Mouse (Mus musculus) hindbrain, embryonic 15.5 days (tissue): ENCODE measurements around the gene Rnf208. TPM values are rescaled to one million over a fixed set of nuclear protein-coding genes. Genes with fewer than 3 reads are reported as not detected.
"Not testable (repeated sequence)": the region's sequence is repeated elsewhere in the genome, so short reads cannot be mapped to it uniquely, and the experiment has no call there.

ENCODE experiments used
- ATAC-seq: fragments of 200-750 bp; cut with Nextera tagmentation; 2 replicates; pipeline ENCODE4 v1.8.0; 2017; ENCODE audit warnings: low read depth, moderate number of reproducible peaks, moderate TSS enrichment; ENCODE audit not compliant: low FRiP score
- H3K27ac ChIP-seq: fragments of 300-500 bp; sonication (generic); replicated peaks from 2 replicates; pipeline ENCODE4 v1.5.1; 2015; ENCODE audit warnings: mild to moderate bottlenecking, inconsistent platforms
- H3K27me3 ChIP-seq: fragments of 300-500 bp; sonication (generic); 2 replicates; pipeline ENCODE4 v1.6.1; 2015; ENCODE audit warnings: control low read depth, inconsistent platforms
- H3K36me3 ChIP-seq: fragments of 300-500 bp; sonication (generic); 2 replicates; pipeline ENCODE4 v1.6.1; 2015; ENCODE audit warnings: control low read depth, inconsistent platforms
- H3K4me1 ChIP-seq: fragments of 300-500 bp; sonication (generic); replicated peaks from 2 replicates; pipeline ENCODE4 v1.6.1; 2015; ENCODE audit warnings: control low read depth, inconsistent platforms
- H3K4me2 ChIP-seq: fragments of 300-500 bp; sonication (generic); 2 replicates; pipeline ENCODE4 v1.6.1; 2015; ENCODE audit warnings: moderate library complexity, mild to moderate bottlenecking, inconsistent platforms
- H3K4me3 ChIP-seq: fragments of 300-500 bp; sonication (generic); 2 replicates; pipeline ENCODE4 v1.5.1; 2015; ENCODE audit warnings: mild to moderate bottlenecking, inconsistent platforms
- H3K9ac ChIP-seq: fragments of 300-500 bp; sonication (generic); 2 replicates; pipeline ENCODE4 v1.6.1; 2015; ENCODE audit warnings: inconsistent platforms
- H3K9me3 ChIP-seq: fragments of 300-500 bp; sonication (generic); 2 replicates; pipeline ENCODE4 v1.6.1; 2016; ENCODE audit warnings: control low read depth, inconsistent platforms
- WGBS: fragments of 180-500 bp; shearing (Covaris S2); methylation state at CpG from one replicate; pipeline ENCODE4 v1.1.7; 2015; 5-methylcytosine and 5-hydroxymethylcytosine counted together
- polyA plus RNA-seq: library from polyadenylated mRNA; unstranded; fragments of >200 nt; fragmentation: Nextera tagmentation; extraction: Ambion mirVana; gene quantifications from 2 replicates; pipeline ENCODE4 v1.2.1, GENCODE M21; 2015

The Rnf208 gene
- polyA plus RNA-seq, 1 experiment from 2014 or later: 177 TPM

GRCm38 (mm10) chr2:25238106-25238505 is 3.9 kb upstream of the Rnf208 start:
- no peaks in the 10 kb centered on the region for H3K36me3 ChIP-seq
- ATAC-seq: no peak
- H3K27ac ChIP-seq: no peak overlapping the region
- H3K4me3 ChIP-seq: no peak overlapping the region
- peaks cover 4% of the 10 kb centered on the region; the same call in 1 of the 2 replicates for H3K27me3 ChIP-seq
- peaks cover 23% of the 10 kb centered on the region for H3K4me1 ChIP-seq
- H3K9me3 ChIP-seq: no peaks in the 10 kb centered on the region
- H3K9ac ChIP-seq: no peak overlapping the region
- H3K4me2 ChIP-seq: no peak overlapping the region

- H3K27ac ChIP-seq: no peak overlapping the region
- peaks cover 4% of the 10 kb centered on the region; the same call in 1 of the 2 replicates for H3K27me3 ChIP-seq
- H3K9ac ChIP-seq: no peak overlapping the region
- no peaks in the 10 kb centered on the region for H3K36me3 ChIP-seq
- H3K9me3 ChIP-seq: no peaks in the 10 kb centered on the region
- no peak for ATAC-seq
- no peak overlapping the region for H3K4me2 ChIP-seq
- peaks cover 37% of the 10 kb centered on the region for H3K4me1 ChIP-seq
- 88% methylated on average over 3 of the region's 3 CpGs for WGBS
- H3K4me3 ChIP-seq: no peak overlapping the region
Measured at GRCm38 (mm10) chr2:25239766-25240165, 2.3 kb upstream of the Rnf208 start.

- Histone ChIP-seq H3K4me2 (peak overlapping the region; percentile 92), H3K4me1 (peaks cover 37% of the 10 kb centered on the region), H3K9me3 (no peaks in the 10 kb centered on the region), H3K4me3 (peak overlapping the region; percentile 61), H3K36me3 (no peaks in the 10 kb centered on the region; the same call in 1 of the 2 replicates), H3K9ac (no peak overlapping the region), H3K27ac (peak overlapping the region; percentile 72), H3K27me3 (peaks cover 4% of the 10 kb centered on the region; the same call in 1 of the 2 replicates)
- 54% methylated on average over 8 of the region's 8 CpGs for WGBS
- peak; percentile 23 for ATAC-seq
Measured at GRCm38 (mm10) chr2:25240310-25240709, 1.7 kb upstream of the Rnf208 start.

- peaks cover 4% of the 10 kb centered on the region; the same call in 1 of the 2 replicates for H3K27me3 ChIP-seq
- peak overlapping the region; percentile 92 for H3K4me2 ChIP-seq
- 1% methylated on average over 29 of the region's 29 CpGs for WGBS
- H3K9ac ChIP-seq: peak overlapping the region; percentile 24
- H3K36me3 ChIP-seq: no peaks in the 10 kb centered on the region; the same call in 1 of the 2 replicates
- peaks cover 37% of the 10 kb centered on the region for H3K4me1 ChIP-seq
- no peaks in the 10 kb centered on the region for H3K9me3 ChIP-seq
- peak; percentile 83 for ATAC-seq
- peak overlapping the region; percentile 61 for H3K4me3 ChIP-seq
- peak overlapping the region; percentile 72 for H3K27ac ChIP-seq
Measured at GRCm38 (mm10) chr2:25240723-25241437, 1.2 kb upstream of the Rnf208 start.

GRCm38 (mm10) chr2:25241438-25241775 is 648 bp upstream of the Rnf208 start:
- peaks cover 4% of the 10 kb centered on the region; the same call in 1 of the 2 replicates for H3K27me3 ChIP-seq
- peak overlapping the region; percentile 72 for H3K27ac ChIP-seq
- H3K4me3 ChIP-seq: peak overlapping the region; percentile 61
- ATAC-seq: peak; percentile 32
- peak overlapping the region; percentile 81 for H3K9ac ChIP-seq
- H3K4me1 ChIP-seq: peaks cover 37% of the 10 kb centered on the region
- WGBS: 12% methylated on average over 6 of the region's 6 CpGs
- no peaks in the 10 kb centered on the region for H3K9me3 ChIP-seq
- H3K36me3 ChIP-seq: no peaks in the 10 kb centered on the region; the same call in 1 of the 2 replicates
- peak overlapping the region; percentile 92 for H3K4me2 ChIP-seq

- Histone ChIP-seq H3K36me3 (no peaks in the 10 kb centered on the region; the same call in 1 of the 2 replicates), H3K27me3 (no peaks in the 10 kb centered on the region), H3K27ac (no peak overlapping the region), H3K4me3 (peak overlapping the region; percentile 61), H3K9me3 (no peaks in the 10 kb centered on the region), H3K4me1 (peaks cover 37% of the 10 kb centered on the region), H3K4me2 (peak overlapping the region; percentile 92), H3K9ac (peak overlapping the region; percentile 81)
- ATAC-seq: no peak
- 83% methylated on average over 8 of the region's 8 CpGs for WGBS
Measured at GRCm38 (mm10) chr2:25243342-25243741, 1.3 kb downstream of the Rnf208 start.

GRCm38 (mm10) chr2:25244144-25244543 is 2.1 kb downstream of the Rnf208 start:
- no peak overlapping the region for H3K4me3 ChIP-seq
- peaks cover 37% of the 10 kb centered on the region for H3K4me1 ChIP-seq
- no peaks in the 10 kb centered on the region for H3K27me3 ChIP-seq
- H3K4me2 ChIP-seq: 0 out of 2 replicates have a peak overlapping the region, but pooled peaks have one; percentile 92
- no peaks in the 10 kb centered on the region for H3K9me3 ChIP-seq
- H3K9ac ChIP-seq: no peak overlapping the region
- no peak overlapping the region for H3K27ac ChIP-seq
- no peaks in the 10 kb centered on the region; the same call in 1 of the 2 replicates for H3K36me3 ChIP-seq
- ATAC-seq: no peak
- WGBS: 90% methylated on average over 4 of the region's 4 CpGs

- no peaks in the 10 kb centered on the region for H3K27me3 ChIP-seq
- H3K9ac ChIP-seq: no peak within 1 kb of the TSS
- no peak within 1 kb of the TSS for H3K4me3 ChIP-seq
- no peak within 1 kb of the TSS for H3K4me2 ChIP-seq
- H3K36me3 ChIP-seq: peaks cover 8% of the 10 kb centered on the region; the same call in 1 of the 2 replicates
- H3K4me1 ChIP-seq: peaks cover 24% of the 10 kb centered on the region
- no peak within 1 kb of the TSS for H3K27ac ChIP-seq
- no peak for ATAC-seq
- WGBS: 92% methylated on average over 10 of the region's 10 CpGs
- H3K9me3 ChIP-seq: no peaks in the 10 kb centered on the region
Measured at GRCm38 (mm10) chr2:25246183-25247072, 4.4 kb downstream of the Rnf208 start, which contains the start of gene AL732309.1. Gene AL732309.1, minus strand, starts transcription at chr2:25246863.

GRCm38 (mm10) chr2:25252331-25252730 is 10.3 kb downstream of the Rnf208 start:
- peaks cover 20% of the 10 kb centered on the region for H3K4me1 ChIP-seq
- H3K27me3 ChIP-seq: no peaks in the 10 kb centered on the region
- H3K9me3 ChIP-seq: no peaks in the 10 kb centered on the region
- 0 out of 2 replicates have a peak, but pooled peaks cover 10% of the 10 kb centered on the region for H3K36me3 ChIP-seq
- no peak overlapping the region for H3K27ac ChIP-seq
- no peak overlapping the region for H3K4me2 ChIP-seq
- no peak for ATAC-seq
- no peak overlapping the region for H3K4me3 ChIP-seq
- 93% methylated on average over 1 of the region's 1 CpGs for WGBS
- no peak overlapping the region for H3K9ac ChIP-seq

GRCm38 (mm10) chr2:25255284-25255779 is 13.3 kb downstream of the Rnf208 start, which contains the start of gene Tmem203:
Gene Tmem203, plus strand, starts transcription at chr2:25255439.
- no peaks in the 10 kb centered on the region for H3K27me3 ChIP-seq
- under 1% methylated on average over 39 of the region's 39 CpGs for WGBS

GRCm38 (mm10) chr2:25256443-25257109 is 14.5 kb downstream of the Rnf208 start:
- ATAC-seq, H3K9me3 ChIP-seq, H3K27me3 ChIP-seq, H3K36me3 ChIP-seq, H3K27ac ChIP-seq: not testable (repeated sequence)
- Histone ChIP-seq H3K4me2 (peak overlapping the region; percentile 93), H3K9ac (peak overlapping the region; percentile 83), H3K4me1 (peaks cover 26% of the 10 kb centered on the region), H3K4me3 (peak overlapping the region; percentile 81)
- 59% methylated on average over 12 of the region's 12 CpGs for WGBS

More at GRCm38 (mm10) chr2:25255284-25255779, 13.3 kb downstream of the Rnf208 start, which contains the start of gene Tmem203:
- Histone ChIP-seq H3K9ac (peak within 1 kb of the TSS; percentile 83), H3K9me3 (no peaks in the 10 kb centered on the region), H3K27ac (peak within 1 kb of the TSS; percentile 78), H3K4me3 (peak within 1 kb of the TSS; percentile 81), H3K4me2 (peak within 1 kb of the TSS; percentile 93), H3K36me3 (0 out of 2 replicates have a peak, but pooled peaks cover 7% of the 10 kb centered on the region), H3K4me1 (peaks cover 26% of the 10 kb centered on the region)
- ATAC-seq: peak; percentile 94
